Comparison of ENCODE assay signal across 11 mouse cellular contexts in the genomic region with DNA sequence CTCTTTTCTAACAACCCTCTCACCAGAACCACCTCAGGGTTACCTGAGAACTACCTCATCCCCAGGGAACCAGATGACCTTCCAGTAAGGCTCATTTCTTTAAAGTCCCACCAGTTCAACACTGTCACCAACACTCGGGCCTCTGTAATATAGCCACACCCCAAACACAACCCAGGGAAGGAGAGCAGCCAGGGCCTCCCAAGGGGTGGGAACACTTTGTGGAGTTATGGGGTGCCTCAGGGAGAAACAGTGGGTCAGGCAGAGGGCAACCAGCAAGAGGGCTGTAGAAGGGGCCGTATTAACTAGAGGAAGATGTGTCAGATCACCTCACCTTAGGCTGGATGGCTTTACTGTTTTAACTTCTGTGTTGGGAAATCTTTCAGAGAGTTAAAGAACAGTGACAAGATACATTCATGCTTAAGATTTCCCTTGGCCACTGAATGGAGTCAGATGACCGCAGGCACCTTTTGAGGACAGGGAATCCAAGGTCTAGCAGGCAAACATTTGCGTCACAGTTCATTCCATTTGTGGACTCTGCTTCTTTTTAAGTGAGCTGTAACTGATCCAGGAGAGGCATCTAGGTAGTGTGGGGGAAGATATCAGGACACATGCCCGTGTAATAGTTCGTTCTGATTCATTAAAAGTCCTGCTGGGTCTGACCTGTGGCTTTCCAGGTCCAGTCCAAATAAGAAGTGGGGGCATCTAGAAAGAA.
DNase-seq lines count a peak whose midpoint lies in the region; ATAC-seq and TF ChIP-seq lines count a peak whose summit lies in the region.
"Had no signal": no experiment of that assay in that cellular context is flagged by ENCODE, and none has a peak within 500 bp of the region (broad histone marks: within the 10 kb centered on the region; RNA-seq: fewer than 3 reads in every experiment).

No protein-coding gene starts in this region.

- no peak for ATAC-seq in embryonic facial prominence, embryonic 15.5 days (ENCODE audit: insufficient number of reproducible peaks, low FRiP score, low TSS enrichment, low read depth)
- no peak for ATAC-seq in intestine, embryonic 14.5 days (replicated peaks; ENCODE audit: low FRiP score, low TSS enrichment, low read depth)
- no peak for ATAC-seq in midbrain, embryonic 16.5 days
- ATAC-seq in cerebellum, adult (ENCODE audit: insufficient number of reproducible peaks, low FRiP score, low TSS enrichment): no peak

- no peak for DNase-seq in layer of hippocampus, adult 2 months (ENCODE audit: low spot score in 2 of 2)
- no peak for DNase-seq in layer of hippocampus, postnatal 10 days (ENCODE audit: low spot score in 2 of 2)
- DNase-seq in intestine, embryonic 14.5 days (ENCODE audit: low spot score): peak; percentile 48
- DNase-seq in ovary, postnatal 36 days (ENCODE audit: low spot score): no peak
- no peak for DNase-seq in left cerebral cortex, postnatal 14 days (ENCODE audit: low spot score in 2 of 2)
- DNase-seq: liver, embryonic 13.5 days; thymus, adult 2 months had no signal

- TF ChIP-seq CTCF in layer of hippocampus, adult 2 months (conservative IDR thresholded peaks at IDR 0.05): no peak

- H3K4me2 ChIP-seq in embryonic facial prominence, embryonic 15.5 days (replicated peaks): no peak overlapping the region
- H3K4me2 ChIP-seq in intestine, embryonic 14.5 days (ENCODE audit: low read length): peak overlapping the region; percentile 79
- H3K4me2 ChIP-seq in midbrain, embryonic 16.5 days (ENCODE audit: low read length): peak overlapping the region; percentile 70

- intact Hi-C loops in left cerebral cortex, postnatal 14 days (cut with DNase I): loop anchor here (5.0 kb wide), 1 partner anchor 69 kb away; a partner anchor contains a TSS

- H3K27ac ChIP-seq in layer of hippocampus, adult 2 months: peak overlapping the region; percentile 97; the same call in 1 of the 2 replicates
- no peak overlapping the region for H3K27ac ChIP-seq in embryonic facial prominence, embryonic 15.5 days (replicated peaks)
- no peak overlapping the region for H3K27ac ChIP-seq in intestine, embryonic 14.5 days (ENCODE audit: low read depth)
- H3K27ac ChIP-seq in midbrain, embryonic 16.5 days (ENCODE audit: low read length): no peak overlapping the region
- H3K27ac ChIP-seq: liver, embryonic 13.5 days had no signal

- H3K9ac ChIP-seq in embryonic facial prominence, embryonic 15.5 days: 0 out of 2 replicates have a peak overlapping the region, but pooled peaks have one; percentile 33
- no peak overlapping the region for H3K9ac ChIP-seq in intestine, embryonic 14.5 days (ENCODE audit: low read length)
- H3K9ac ChIP-seq in midbrain, embryonic 16.5 days (ENCODE audit: low read depth, low read length): 0 out of 2 replicates have a peak overlapping the region, but pooled peaks have one; percentile 62

- H3K27me3 ChIP-seq in embryonic facial prominence, embryonic 15.5 days: no peaks in the 10 kb centered on the region
- H3K27me3 ChIP-seq in intestine, embryonic 14.5 days (replicated peaks; ENCODE audit: control insufficient read depth, insufficient read depth, low read length): no peaks in the 10 kb centered on the region
- no peaks in the 10 kb centered on the region for H3K27me3 ChIP-seq in midbrain, embryonic 16.5 days (ENCODE audit: control insufficient read depth, insufficient read depth, low read depth, low read length)

- no peaks in the 10 kb centered on the region for H3K36me3 ChIP-seq in embryonic facial prominence, embryonic 15.5 days
- H3K36me3 ChIP-seq in intestine, embryonic 14.5 days (ENCODE audit: control insufficient read depth, insufficient read depth, low read length): no peaks in the 10 kb centered on the region
- no peaks in the 10 kb centered on the region for H3K36me3 ChIP-seq in midbrain, embryonic 16.5 days (ENCODE audit: control insufficient read depth, insufficient read depth, low read length)
- H3K36me3 ChIP-seq: G1E; liver, embryonic 13.5 days had no signal

- 73% methylated on average over 6 of the region's 6 CpGs for WGBS in embryonic facial prominence, embryonic 15.5 days
- whole genome bisulfite sequencing in intestine, embryonic 14.5 days: 73% methylated on average over 6 of the region's 6 CpGs
- WGBS in midbrain, embryonic 16.5 days: 91% methylated on average over 6 of the region's 6 CpGs

- H3K4me3 ChIP-seq in layer of hippocampus, adult 2 months: peak overlapping the region; percentile 69; the same call in 1 of the 2 replicates
- no peak overlapping the region for H3K4me3 ChIP-seq in embryonic facial prominence, embryonic 15.5 days (replicated peaks)
- no peak overlapping the region for H3K4me3 ChIP-seq in intestine, embryonic 14.5 days (ENCODE audit: low read depth, low read length)
- peak overlapping the region; percentile 41; the same call in 1 of the 2 replicates for H3K4me3 ChIP-seq in midbrain, embryonic 16.5 days (ENCODE audit: low read depth, low read length)

- no peaks in the 10 kb centered on the region for H3K9me3 ChIP-seq in embryonic facial prominence, embryonic 15.5 days (replicated peaks)
- H3K9me3 ChIP-seq in intestine, embryonic 14.5 days (ENCODE audit: control insufficient read depth, low read length): no peaks in the 10 kb centered on the region
- H3K9me3 ChIP-seq in midbrain, embryonic 16.5 days (replicated peaks; ENCODE audit: control insufficient read depth, low read length, poor library complexity, severe bottlenecking): no peaks in the 10 kb centered on the region
- H3K9me3 ChIP-seq: G1E; liver, embryonic 13.5 days had no signal

- H3K4me1 ChIP-seq in embryonic facial prominence, embryonic 15.5 days: peaks cover 6% of the 10 kb centered on the region; the same call in 1 of the 2 replicates
- peaks cover 9% of the 10 kb centered on the region; the same call in 1 of the 2 replicates for H3K4me1 ChIP-seq in intestine, embryonic 14.5 days (replicated peaks; ENCODE audit: control insufficient read depth, insufficient read depth, low read length)
- H3K4me1 ChIP-seq in midbrain, embryonic 16.5 days (ENCODE audit: control insufficient read depth, insufficient read depth, low read length): peaks cover 15% of the 10 kb centered on the region

Comparison
In these comparisons a context has a peak if more than half of its experiments do, and no peak if none do; other contexts are left out.
1. H3K4me3 ChIP-seq: peak in layer of hippocampus, adult 2 months (single experiment) and midbrain, embryonic 16.5 days (single experiment); none in embryonic facial prominence, embryonic 15.5 days (single experiment) and intestine, embryonic 14.5 days (single experiment).